ENCODE assay signal across 8 mouse cellular contexts in genomic region chr4:142238041-142238440, GRCm38 (mm10). TPM values are rescaled to one million over a fixed set of nuclear protein-coding genes. Genes with fewer than 3 reads are reported as not detected.
DNase-seq lines count a peak whose midpoint lies in the region; ATAC-seq and TF ChIP-seq lines count a peak whose summit lies in the region.

No protein-coding gene starts in this region.

- DNase-seq in lung, adult 18-20 months, result peak; percentile 68 to 79
- DNase-seq in lung, postnatal 25 days (ENCODE audit: low spot score), result no peak
- no peak for DNase-seq in lung, adult 2 months
- DNase-seq in yolk sac, embryonic 10.5 days (ENCODE audit: low spot score), result peak; percentile 76
- DNase-seq in cerebellum, adult 11-12 months, result no peak
- DNase-seq in natural killer cell, adult 2 months (ENCODE audit: low spot score in 2 of 2), result no peak

- no peak for TF ChIP-seq CTCF in lung, adult 2 months (IDR thresholded peaks at IDR 0.05; ENCODE audit: insufficient read depth, low read length)

- 0 out of 2 replicates have a peak, but pooled peaks cover 3% of the 10 kb centered on the region for H3K27me3 ChIP-seq in forebrain, embryonic 16.5 days (replicated peaks; ENCODE audit: control insufficient read depth, insufficient read depth, low read length)
- H3K27me3 ChIP-seq in intestine, embryonic 16.5 days (replicated peaks; ENCODE audit: control insufficient read depth, insufficient read depth, low read length), result no peaks in the 10 kb centered on the region

- peaks cover 21% of the 10 kb centered on the region for H3K4me1 ChIP-seq in forebrain, embryonic 16.5 days (replicated peaks; ENCODE audit: control insufficient read depth, insufficient read depth, low read length)
- peaks cover 36% of the 10 kb centered on the region for H3K4me1 ChIP-seq in intestine, embryonic 16.5 days (ENCODE audit: control insufficient read depth, insufficient read depth, low read length)
- peaks cover 18% of the 10 kb centered on the region for H3K4me1 ChIP-seq in lung, adult 2 months (ENCODE audit: control insufficient read depth, insufficient read depth, low read length)

- H3K4me2 ChIP-seq in forebrain, embryonic 16.5 days (ENCODE audit: low read length), result peak overlapping the region; percentile 99
- H3K4me2 ChIP-seq in intestine, embryonic 16.5 days (ENCODE audit: low read depth, low read length), result peak overlapping the region; percentile 97

- H3K9ac ChIP-seq in forebrain, embryonic 16.5 days (replicated peaks; ENCODE audit: low read depth, low read length), result peak overlapping the region; percentile 74; the same call in 1 of the 2 replicates
- H3K9ac ChIP-seq in intestine, embryonic 16.5 days (ENCODE audit: low read depth, low read length), result peak overlapping the region; percentile 90

- no peaks in the 10 kb centered on the region for H3K36me3 ChIP-seq in forebrain, embryonic 16.5 days (ENCODE audit: control insufficient read depth, insufficient read depth)
- H3K36me3 ChIP-seq in intestine, embryonic 16.5 days (ENCODE audit: control insufficient read depth, insufficient read depth, low read length), result no peaks in the 10 kb centered on the region

- H3K4me3 ChIP-seq in forebrain, embryonic 16.5 days (replicated peaks; ENCODE audit: low read length), result peak overlapping the region; percentile 63
- peak overlapping the region; percentile 85 for H3K4me3 ChIP-seq in intestine, embryonic 16.5 days (ENCODE audit: low read length)
- H3K4me3 ChIP-seq in lung, adult 2 months (replicated peaks; ENCODE audit: extremely low read depth, low read depth, low read length), result peak overlapping the region; percentile 82

- no peak for ATAC-seq in forebrain, embryonic 16.5 days
- 0 out of 2 replicates have a peak, but pooled peaks have one; percentile 5 for ATAC-seq in intestine, embryonic 16.5 days

- H3K27ac ChIP-seq in forebrain, embryonic 16.5 days (ENCODE audit: low read length), result no peak overlapping the region
- H3K27ac ChIP-seq in intestine, embryonic 16.5 days (ENCODE audit: low read length), result peak overlapping the region; percentile 82

- WGBS in forebrain, embryonic 16.5 days, result 31% methylated on average over 14 of the region's 14 CpGs
- WGBS in intestine, embryonic 16.5 days, result 5% methylated on average over 14 of the region's 14 CpGs
- WGBS in lung, adult 2 months, result 8% methylated on average over 14 of the region's 14 CpGs

- H3K9me3 ChIP-seq in forebrain, embryonic 16.5 days (ENCODE audit: control insufficient read depth, low read length), result no peaks in the 10 kb centered on the region
- no peaks in the 10 kb centered on the region for H3K9me3 ChIP-seq in intestine, embryonic 16.5 days (ENCODE audit: control insufficient read depth, low read length)

- TF ChIP-seq POLR2A in lung, adult 2 months (IDR thresholded peaks at IDR 0.05; ENCODE audit: borderline replicate concordance, extremely low read depth, low read depth, low read length), result peak; percentile 63; the same call in 1 of the 2 replicates

RNA-seq across cellular contexts. Expression of gene Kazn, which starts 1.2 kb away (rescaled TPM):
- 26.5 and 27.6 TPM in 2 replicates for polyA plus RNA-seq in forebrain, embryonic 16.5 days (2015; fragmentation: Nextera tagmentation; extraction: Ambion mirVana)
- polyA plus RNA-seq in intestine, embryonic 16.5 days (2015; fragmentation: Nextera tagmentation; extraction: Ambion mirVana), result 10.7 and 11.3 TPM in 2 replicates
- polyA plus RNA-seq in lung, adult 2 months (2012; rRNA removed), result 43.2 and 46.1 TPM in 2 replicates

Comparison
In these comparisons a context has a peak if more than half of its experiments do, and no peak if none do; other contexts are left out.
1. DNase-seq: peak in lung, adult 18-20 months (2 of 2) and yolk sac, embryonic 10.5 days (single experiment); none in lung, postnatal 25 days (single experiment), lung, adult 2 months (single experiment), cerebellum, adult 11-12 months (single experiment) and natural killer cell, adult 2 months (0 of 2).
2. Peak in every context shown above with its lines, with median percentiles within 50 percentile points of each other: H3K4me3 ChIP-seq.